Mouse (Mus musculus) frontal cortex, adult 2 months (tissue): ENCODE results near the gene Glrx2. TPM values are rescaled to one million over a fixed set of nuclear protein-coding genes. Genes with fewer than 3 reads are reported as not detected.

Experiments
- DNase-seq, 2 experiments: peaks; one replicate each; pipeline ENCODE4 v3.0.0; 2022; ENCODE audit warnings: low spot score in 1 of 2; ENCODE audit errors: extremely low spot score in 1 of 2
- polyA plus RNA-seq: library from polyadenylated mRNA; depleted of rRNA; stranded (reverse); fragments of >200 nt; gene quantifications from 2 replicates; pipeline ENCODE4 v1.2.3, GENCODE M21; 2012; rRNA removed

The Glrx2 gene
- polyA plus RNA-seq, 1 experiment, result 108 TPM

- DNase-seq, result no peak
Measured at GRCm38 (mm10) chr1:143741331-143741730, 25.2 kb downstream of the Glrx2 start.

DNA sequence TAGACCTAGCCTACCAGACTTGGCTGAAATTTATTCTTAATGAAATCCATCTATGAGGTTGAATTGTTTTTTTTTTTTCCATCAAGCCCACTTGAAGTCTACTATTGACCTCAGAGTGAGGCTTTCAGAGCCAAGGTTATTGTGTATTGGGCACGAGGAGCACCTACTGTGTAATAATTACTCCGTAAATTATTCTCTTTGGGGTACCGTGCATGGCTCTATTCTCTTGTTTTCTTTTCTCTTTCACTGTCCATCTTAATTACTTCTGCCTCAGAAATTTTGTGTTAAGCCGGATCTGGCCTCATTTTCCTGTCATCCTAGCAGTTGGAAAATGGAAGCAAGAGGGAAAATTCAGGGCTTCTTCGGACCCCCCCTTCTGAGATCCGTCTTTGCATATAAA is 26.0 kb downstream of the Glrx2 start:
- no peak for DNase-seq

DNA sequence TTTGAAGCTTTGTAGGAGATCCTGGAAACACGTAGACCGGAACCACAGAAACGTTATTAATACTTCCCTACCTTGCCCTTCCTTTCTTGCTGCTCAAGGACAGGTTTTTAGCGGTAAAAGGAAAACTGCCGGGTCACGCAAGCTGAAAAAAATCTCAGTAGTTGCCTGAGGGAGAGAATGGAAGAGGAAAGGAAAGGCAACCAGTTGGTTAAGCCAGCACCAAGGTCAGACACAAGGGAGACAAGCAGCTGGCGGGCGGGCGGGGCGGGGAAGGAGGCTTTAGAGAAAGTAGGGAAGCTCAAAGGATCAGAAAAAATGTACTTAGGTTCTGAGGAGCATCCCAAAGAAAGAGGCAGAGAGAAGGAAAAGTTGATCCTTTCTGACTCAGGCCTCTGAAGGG is 29.7 kb downstream of the Glrx2 start:
- no peak for DNase-seq

DNA sequence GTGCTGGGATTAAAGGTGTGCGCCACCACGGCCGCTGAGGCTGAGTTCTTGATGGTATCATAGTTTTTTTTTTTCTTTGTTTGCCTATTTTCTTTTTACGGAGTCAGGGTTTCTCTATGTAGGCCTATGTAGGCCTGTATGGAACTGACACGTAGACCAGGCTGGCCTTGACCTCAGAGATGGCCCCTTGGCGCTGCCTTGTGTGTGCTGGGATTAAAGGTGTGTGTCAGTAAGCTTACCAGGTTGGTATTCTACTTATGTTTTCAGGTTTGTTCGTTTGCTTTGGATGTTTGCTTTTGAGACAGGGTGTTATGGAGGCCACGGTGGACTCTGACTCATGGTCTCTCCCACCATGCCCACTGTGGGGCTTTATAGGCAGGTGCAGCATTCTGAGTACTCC is 46.0 kb downstream of the Glrx2 start:
- DNase-seq, result no peak

GRCm38 (mm10) chr1:143764443-143764842 is 48.3 kb downstream of the Glrx2 start:
- no peak for DNase-seq

- DNase-seq, result no peak
Measured at GRCm38 (mm10) chr1:143765801-143766200, 49.7 kb downstream of the Glrx2 start.

DNA sequence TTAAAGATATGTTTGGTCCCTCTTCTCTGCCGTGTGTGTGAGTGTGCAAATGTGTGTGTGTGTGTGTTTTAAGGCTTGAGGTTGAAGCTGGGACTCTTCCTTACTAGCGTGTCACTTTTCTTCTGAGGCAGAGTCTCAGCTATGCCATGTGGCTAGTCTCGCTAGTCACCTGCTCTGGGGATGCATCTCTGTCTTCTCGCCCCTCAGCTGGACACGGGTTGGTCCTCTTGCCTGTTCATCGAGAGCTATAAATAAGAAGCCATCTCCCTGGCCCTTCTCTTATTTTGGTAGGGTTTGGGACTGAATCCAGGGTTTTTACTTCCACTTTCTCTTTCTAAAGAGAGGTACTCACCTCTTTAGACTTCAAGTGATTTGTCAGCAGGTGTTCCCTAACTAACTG is 50.1 kb downstream of the Glrx2 start:
- no peak for DNase-seq

GRCm38 (mm10) chr1:143770444-143771109 is 54.4 kb downstream of the Glrx2 start:
- DNase-seq, result no peak

GRCm38 (mm10) chr1:143773082-143773481 is 56.9 kb downstream of the Glrx2 start:
- no peak for DNase-seq

- peak in 1 of 2 experiments; percentile 40 for DNase-seq
Measured at GRCm38 (mm10) chr1:143773909-143774308, 57.8 kb downstream of the Glrx2 start.

- DNase-seq, result peak; percentile 94 to 99
Measured at GRCm38 (mm10) chr1:143776446-143777411, 60.6 kb downstream of the Glrx2 start, which contains the start of the genes Trove2 and Uchl5. Gene Trove2, minus strand, starts transcription at chr1:143777068. Gene Uchl5, plus strand, starts transcription at chr1:143777272.

- DNase-seq, result peak in 1 of 2 experiments; percentile 20
Measured at GRCm38 (mm10) chr1:143777558-143778218, 61.5 kb downstream of the Glrx2 start.

DNA sequence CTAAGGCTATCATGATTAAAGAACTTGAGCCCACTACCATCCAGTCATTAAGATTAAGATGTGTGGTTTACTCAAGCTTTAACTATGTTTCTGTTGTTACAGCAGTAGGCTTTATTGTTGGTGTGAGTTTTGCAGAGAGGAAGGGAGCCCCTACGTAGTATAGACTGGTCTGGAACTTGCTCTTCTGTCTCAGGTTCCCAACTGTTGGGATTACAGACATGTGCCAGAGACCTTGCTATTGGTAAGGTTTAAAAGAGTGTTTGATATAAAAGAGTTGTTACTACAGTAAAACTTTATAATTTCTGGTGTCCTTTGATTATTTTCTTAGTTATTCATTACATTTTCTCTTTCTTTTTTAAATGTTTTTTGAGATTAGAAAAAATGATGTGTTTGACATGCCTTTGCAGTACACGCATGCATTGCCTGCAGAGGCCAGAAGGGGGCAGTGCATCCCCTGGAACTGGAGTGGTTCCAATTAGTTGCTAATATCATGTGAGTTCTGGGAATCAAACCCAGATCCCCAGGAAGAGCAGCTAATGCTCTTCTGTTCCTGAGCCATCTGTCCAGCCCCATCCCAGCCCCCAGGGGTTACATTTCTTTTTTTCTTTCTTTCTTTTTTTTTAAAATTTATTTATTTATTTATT is 72.6 kb downstream of the Glrx2 start:
- DNase-seq, result peak in 1 of 2 experiments; percentile 41

Other genes starting within 250 kb of the Glrx2 start
- 5.6 and 9.2 TPM in 2 replicates for gene B3galt2, start 75.7 kb upstream of the Glrx2 start, polyA plus RNA-seq
- 14.6 and 15.0 TPM in 2 replicates for gene Cdc73, start 13.4 kb upstream of the Glrx2 start, polyA plus RNA-seq
- gene Trove2, start 60.7 kb downstream of the Glrx2 start, polyA plus RNA-seq, result 13.4 and 14.6 TPM in 2 replicates
- gene Uchl5, start 60.9 kb downstream of the Glrx2 start, polyA plus RNA-seq, result 31.3 and 32.7 TPM in 2 replicates